Mouse (Mus musculus): ENCODE measurements around the gene Ddi2.

DNA sequence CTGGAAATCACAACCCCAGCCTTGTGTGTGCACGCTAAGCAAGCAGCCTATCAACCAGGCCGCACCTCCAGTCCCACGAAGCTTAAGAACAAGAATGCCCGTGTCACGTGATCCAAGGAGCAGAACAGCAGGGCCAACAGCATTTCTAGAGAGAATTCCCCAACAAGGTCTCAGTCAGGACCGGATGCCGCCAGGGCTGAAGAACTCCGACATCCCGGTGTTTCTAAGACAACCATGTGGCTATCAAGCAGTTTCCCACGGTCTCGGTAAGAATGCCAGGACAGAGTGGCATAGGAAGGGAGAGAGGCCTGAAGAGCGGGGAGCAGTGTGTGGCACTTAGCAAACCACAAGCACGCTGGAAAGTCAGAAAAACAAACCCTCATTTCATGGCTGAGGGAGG lies 69.4 kb downstream of the Ddi2 start:
- TF ChIP-seq ZC3H11A (IDR thresholded peaks at IDR 0.05; ENCODE audit: borderline replicate concordance, low read depth, low read length), result no peak
- no peak for TF ChIP-seq CHD2 (IDR thresholded peaks at IDR 0.05; ENCODE audit: low read depth, low read length)
- TF ChIP-seq MAFK (IDR thresholded peaks at IDR 0.05; ENCODE audit: insufficient read depth, low read depth, low read length), result no peak

Measured in ES-E14 (cell line).